Mouse (Mus musculus) frontal cortex, postnatal 10 days (tissue): ENCODE measurements around the gene Rab14.
A peak's percentile ranks its signal among the peaks of the same experiment; 100 is the strongest.

Experiments
- DNase-seq, 2 experiments: peaks; one replicate each; pipeline ENCODE4 v3.0.0; 2022; ENCODE audit warnings: low spot score in 2 of 2, mixed read lengths in 1 of 2

The Rab14 gene

DNA sequence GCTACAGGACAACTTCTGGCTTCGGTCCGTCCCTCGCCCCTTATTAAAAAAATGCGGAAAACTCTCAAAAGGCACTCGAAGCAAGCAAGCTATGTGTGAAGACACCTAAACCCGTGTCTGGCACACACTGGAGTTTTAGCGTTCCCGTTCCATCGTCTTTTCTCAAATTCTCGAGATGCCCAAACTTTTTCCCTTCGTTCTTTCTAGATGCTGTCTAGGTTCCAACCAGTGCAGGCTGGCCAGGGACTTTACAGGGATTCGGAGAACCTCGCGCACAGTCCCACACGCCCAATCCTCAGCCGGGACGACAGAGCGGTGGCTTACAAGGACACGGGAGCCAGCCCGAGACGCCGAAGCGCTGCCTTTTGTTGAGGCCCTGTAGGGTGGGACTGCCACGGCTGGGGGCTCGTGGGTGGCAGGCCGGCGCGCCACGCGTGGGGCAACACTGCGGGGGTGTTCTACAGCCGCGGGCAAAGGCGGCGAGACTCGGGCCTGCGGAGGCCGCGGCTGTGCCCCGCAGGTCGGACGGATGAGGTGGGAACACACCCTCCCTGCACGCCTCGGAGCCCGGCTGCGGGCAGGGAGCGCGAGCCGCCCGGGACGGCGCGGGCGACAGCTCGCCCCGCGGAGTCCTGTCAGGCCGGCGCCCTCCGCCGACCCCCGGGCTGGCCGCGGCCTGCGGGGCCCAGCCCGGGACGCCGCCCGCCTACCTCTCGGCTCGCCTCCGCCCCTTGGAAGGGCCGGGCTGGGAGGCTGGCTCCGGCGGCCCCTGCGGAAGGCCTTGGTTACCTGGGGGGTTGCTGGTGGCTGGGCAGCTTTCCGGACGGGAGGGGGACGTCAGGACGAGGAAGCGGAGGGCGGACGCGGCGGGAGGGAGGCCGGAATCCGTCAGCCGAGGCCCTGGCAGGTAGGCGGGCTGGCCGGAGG, 686 bp downstream of the Rab14 start:
- DNase-seq: peak in 1 of 2 experiments; percentile 39

DNA sequence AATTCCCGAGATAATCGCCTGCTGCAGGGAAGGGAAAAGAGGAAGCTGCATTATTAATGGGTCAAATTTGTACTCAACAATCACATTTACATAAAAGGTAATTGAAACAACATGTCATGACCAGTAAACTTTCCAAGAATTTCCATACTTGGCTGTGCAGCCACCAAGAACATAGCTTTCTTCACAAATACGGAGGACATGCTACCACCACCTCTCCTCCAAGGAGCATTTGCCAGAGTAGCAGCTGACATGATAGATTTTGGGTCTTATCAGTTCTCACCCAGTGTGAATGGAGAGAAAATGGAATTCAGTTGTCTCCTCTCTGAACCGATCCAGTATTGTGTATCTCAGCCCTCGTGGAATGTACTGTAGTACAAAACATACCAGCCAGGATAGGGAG, 1.4 kb downstream of the Rab14 start:
- DNase-seq: no peak

DNA sequence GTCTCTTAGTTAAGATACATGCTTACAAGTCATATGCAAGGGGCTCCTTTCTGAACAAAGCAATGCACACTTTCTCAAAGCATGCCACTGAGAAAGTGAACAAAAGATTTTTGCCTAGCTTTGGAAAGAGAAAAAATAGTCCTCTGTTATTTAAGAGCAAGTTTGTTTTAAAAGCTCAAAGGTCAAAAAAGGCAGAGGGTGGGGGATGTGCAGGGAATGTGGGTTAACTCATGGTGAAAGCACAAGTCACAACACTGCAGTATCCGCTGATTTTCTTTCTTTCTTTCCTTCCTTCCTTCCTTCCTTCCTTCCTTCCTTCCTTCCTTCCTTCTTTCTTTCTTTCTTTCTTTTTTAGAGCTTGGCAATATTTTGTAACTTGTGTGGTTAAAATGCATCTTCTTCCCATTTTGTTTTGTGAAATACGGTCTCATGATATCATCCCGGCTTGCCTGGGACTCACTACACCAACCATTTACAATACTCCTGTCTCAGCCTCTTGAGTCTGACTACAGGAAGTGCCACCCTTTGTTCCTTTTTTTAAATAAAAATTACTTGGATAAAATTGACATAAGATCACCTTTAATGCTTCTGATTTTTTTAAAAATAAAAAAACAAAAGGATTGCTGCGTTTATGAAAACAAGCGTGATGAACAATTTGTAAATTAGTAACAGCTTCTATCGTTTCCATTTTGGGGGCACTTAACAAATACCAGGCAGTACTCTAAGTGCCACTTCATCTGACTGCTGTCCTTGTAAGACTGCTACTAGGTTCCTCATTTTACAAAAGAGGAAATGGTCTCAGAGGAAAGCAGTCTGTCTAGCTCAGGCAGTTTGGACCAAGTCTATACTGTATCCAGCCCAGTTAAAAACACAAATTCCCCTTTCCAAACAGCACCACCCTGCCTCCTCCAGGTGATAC, 5.0 kb downstream of the Rab14 start:
- DNase-seq: no peak

- no peak for DNase-seq
Observed at GRCm38 (mm10) chr2:35193976-35194375, 6.9 kb downstream of the Rab14 start.

GRCm38 (mm10) chr2:35188929-35189328, 12.0 kb downstream of the Rab14 start:
- DNase-seq: no peak

DNA sequence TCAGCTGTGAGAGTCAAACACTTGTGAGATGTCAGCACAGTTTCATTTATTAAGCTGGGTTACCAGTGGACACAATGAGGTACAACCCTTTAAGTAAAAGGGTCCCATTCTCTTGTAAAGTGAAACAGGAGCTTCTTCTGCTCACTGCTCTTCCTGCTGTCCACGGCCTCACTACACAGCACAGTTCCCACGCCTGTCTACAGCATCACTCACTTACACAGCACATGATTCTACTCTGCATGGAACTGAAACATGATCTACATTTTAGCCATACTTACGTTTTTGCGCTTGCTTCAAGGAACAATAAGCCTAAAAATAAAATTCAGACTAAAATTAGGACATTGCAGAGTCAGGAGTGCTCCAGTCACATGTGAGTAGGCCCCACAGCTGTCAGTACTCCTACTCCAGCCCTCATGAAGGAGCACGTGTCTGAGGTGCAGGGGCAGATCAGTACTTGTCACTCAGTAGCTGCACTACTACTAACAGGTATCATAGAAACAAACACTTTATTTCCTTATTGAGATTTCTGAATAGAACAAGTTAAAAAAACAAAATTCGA, 17.7 kb downstream of the Rab14 start:
- no peak for DNase-seq

GRCm38 (mm10) chr2:35178153-35178552, 22.8 kb downstream of the Rab14 start:
- DNase-seq: no peak

DNA sequence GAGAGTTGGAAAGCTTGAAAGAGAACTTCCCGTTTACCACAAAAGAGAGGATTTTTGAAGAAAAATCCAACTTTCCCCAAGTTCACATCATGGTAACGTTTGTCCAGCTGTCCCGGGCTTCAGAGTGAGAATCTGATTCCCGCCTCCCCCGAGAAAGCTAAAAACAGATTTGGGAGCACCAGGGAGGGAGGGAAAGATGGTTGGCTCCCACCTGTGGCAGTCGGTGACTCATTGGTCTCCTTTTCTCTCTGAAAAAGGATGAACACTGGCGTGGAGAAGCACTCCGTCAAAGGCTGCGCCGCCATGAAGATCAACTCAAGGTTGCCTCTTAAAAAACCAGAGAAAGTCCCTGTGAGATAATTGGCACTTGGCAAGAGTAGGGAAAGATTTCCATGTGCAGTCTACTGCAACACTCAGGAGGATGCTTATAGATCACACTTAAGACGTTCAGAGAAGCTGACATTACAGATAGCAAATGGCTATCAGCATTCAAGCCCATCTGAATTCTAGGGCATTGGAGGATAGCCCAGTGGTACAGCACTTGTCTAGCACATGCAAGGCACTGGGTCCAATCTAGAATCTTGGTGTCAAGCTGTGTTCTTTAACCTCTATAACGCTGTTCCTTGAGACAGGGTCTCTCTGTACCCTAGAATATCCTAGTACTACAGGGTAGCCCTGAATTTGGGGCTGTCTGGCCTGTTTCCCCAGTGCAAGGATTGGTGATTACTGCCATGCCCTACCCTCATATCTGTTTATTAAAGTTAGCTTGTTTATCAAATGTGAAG, 25.4 kb downstream of the Rab14 start:
- no peak for DNase-seq

GRCm38 (mm10) chr2:35174100-35174499, 26.8 kb downstream of the Rab14 start:
- DNase-seq: no peak

- no peak for DNase-seq
Observed at GRCm38 (mm10) chr2:35173666-35174065, 27.3 kb downstream of the Rab14 start.

- DNase-seq: no peak
Observed at GRCm38 (mm10) chr2:35172246-35172645, 28.7 kb downstream of the Rab14 start.

DNA sequence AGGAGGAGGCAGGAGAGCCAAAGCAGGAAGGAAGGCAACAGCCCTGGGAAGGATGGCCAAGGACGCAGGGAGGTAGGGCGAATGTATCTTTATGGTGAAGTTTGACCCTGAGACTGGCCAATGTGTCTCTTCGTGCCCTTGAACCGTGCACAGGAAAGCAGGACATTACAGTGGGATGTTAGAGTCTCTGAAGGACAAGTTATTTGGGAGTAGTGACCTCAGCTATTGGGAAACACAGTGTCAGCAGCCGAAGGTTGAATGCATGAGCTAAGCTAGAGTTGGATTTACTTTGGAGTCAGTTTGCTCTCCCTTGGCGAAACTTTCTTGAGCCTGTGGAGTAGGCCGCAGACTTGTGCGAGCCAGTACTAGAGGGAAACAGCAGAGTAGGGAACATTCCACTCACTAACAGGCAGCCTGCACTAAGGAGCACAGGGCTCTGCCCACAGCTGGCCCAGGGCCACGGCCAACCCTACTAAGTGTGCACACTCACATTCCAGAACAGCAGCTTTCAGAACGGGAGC, 29.5 kb downstream of the Rab14 start:
- DNase-seq: no peak

DNA sequence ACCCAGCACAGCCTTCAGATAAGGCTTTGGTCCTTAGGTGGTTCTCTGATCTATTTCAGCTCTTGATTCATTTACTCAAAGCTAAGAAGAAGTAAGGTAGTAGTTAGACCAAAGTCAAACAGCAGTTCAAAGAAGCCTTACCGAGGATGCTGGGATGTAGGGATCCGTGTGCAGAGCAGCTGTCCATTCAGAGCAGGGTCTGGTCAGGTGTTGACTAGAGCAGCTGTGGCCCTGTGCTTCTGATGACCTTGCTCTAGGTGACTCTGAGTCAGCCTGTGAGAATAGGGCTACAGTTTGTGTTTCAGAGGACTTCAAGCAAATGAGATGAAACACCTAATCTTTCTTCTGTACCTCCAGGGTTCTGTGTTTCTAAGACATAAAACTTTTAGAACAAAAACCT, 31.5 kb downstream of the Rab14 start:
- DNase-seq: no peak

DNA sequence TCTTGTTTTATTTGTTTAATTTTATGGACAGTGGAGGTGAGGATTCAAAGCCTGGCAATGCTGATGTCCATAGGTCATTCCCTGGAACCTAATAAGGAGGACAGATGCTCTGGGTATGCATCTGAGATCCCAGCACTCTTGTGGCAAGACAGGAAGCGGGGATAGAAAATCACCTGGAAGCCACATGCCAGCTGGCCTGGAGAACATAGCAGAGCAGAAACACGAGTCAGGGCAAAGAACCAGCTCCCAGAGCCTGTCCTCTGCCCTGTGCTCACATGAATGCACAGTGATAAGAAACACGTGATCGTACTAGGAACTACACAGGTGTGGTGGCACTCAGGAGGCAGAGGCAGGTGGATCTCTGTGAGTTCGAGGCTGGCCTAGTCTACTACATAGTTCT, 34.1 kb downstream of the Rab14 start:
- no peak for DNase-seq

- DNase-seq: no peak
Observed at GRCm38 (mm10) chr2:35165416-35165815, 35.5 kb downstream of the Rab14 start.

DNA sequence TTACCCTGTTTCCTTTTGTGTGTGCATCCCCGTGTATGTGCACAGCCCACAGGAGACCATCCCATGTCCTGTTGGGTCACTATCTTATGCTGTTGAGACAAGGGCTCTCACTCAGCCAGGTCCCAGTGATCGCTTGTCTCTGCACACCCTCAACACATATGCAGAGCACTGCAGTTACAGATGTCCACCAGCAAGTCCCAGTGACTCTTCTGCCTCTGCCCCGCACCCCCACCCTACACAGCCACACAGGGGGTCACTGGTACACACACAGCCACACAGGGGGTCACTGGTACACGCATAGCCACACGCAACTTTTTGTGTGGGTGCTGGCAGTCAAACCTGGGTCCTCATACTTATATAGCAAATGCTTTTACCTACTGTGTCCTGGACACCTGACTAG, 37.5 kb downstream of the Rab14 start:
- no peak for DNase-seq

GRCm38 (mm10) chr2:35161846-35162488, 39.0 kb downstream of the Rab14 start:
- no peak for DNase-seq

GRCm38 (mm10) chr2:35160206-35160605, 40.7 kb downstream of the Rab14 start:
- no peak for DNase-seq

DNA sequence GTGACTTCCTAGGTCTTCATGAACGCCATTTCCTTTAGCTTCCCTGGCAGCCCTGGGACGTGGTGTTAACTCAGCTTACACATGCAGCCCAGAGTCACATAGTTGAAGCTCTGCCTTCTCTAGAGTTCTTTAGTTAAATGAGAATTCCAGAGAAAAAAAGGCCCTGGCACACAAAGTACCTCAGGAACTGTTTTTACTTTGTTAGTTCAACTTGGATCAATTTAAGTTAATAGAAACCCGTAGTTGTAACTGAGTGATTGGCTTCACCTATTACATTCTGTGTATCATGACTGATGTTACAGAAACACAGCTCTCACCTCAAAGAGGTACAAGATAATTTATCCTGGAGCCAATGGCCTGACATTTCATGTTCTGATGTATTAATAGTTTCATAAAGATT, 42.6 kb downstream of the Rab14 start:
- no peak for DNase-seq

- DNase-seq: no peak
Observed at GRCm38 (mm10) chr2:35157836-35158235, 43.1 kb downstream of the Rab14 start.

DNA sequence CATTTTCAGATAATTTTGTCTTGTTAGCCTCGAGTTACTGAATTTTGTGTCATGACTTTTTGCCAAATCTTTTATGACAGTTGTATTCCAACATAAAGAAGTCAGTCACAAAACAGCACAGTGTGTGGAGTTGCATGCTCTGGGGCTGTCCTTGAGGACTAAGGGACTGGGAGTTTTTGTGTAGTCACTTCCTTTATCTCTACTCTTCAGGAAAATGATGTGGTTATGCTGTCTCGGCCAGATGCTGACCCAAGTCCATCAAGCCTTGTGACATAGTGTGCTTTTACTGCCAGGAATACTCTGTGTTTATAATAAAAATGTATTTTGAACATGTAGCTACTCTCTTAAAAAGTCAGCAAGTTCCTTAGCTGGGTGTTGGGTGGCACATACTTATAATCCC, 43.9 kb downstream of the Rab14 start:
- DNase-seq: no peak
